Mouse (Mus musculus) left cerebral cortex, adult 9 months (tissue): ENCODE measurements at regions not wholly inside any gene's neighbourhood (a gene's known extent, or its start where the extent isn't known, plus 50 kb on each side); places are given as distances from the start of the nearest gene placed in this dataset.

Source experiments
- DNase-seq, 2 experiments: peaks; one replicate each; pipeline ENCODE4 v3.0.0; 2022; ENCODE audit warnings: low spot score in 2 of 2

GRCm38 (mm10) chr9:93969118-93969517, 568.8 kb downstream of the 1190002N15Rik start:
- no peak for DNase-seq

GRCm38 (mm10) chr9:93955235-93956040, 582.4 kb downstream of the 1190002N15Rik start:
- DNase-seq = no peak

DNA sequence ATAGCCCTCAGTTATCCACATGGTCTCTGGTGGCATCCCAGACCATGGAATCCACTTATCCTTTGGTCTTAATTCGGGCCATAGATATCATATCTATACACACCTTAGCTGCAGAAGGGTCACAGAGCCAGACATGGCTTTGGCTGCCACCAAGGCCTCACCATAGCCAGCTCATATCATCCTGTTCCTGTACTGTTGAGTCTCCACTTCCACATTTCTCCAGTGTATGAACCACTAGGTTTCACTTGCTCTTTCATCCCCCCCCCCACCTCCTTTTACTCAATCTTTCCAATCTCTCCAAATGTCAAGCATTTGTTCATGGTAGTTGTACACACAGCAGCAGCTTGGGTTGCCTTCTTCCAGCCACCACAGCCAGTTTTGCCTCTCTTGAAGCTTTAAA, 589.2 kb downstream of the 1190002N15Rik start:
- no peak for DNase-seq

- DNase-seq = no peak
Measured at GRCm38 (mm10) chr9:93947053-93947452, 590.8 kb downstream of the 1190002N15Rik start.

GRCm38 (mm10) chr9:93940193-93940592, 597.7 kb downstream of the 1190002N15Rik start:
- DNase-seq = no peak

GRCm38 (mm10) chr9:93930684-93931083, 607.2 kb downstream of the 1190002N15Rik start:
- no peak for DNase-seq

GRCm38 (mm10) chr9:93889256-93889655, 648.6 kb downstream of the 1190002N15Rik start:
- no peak for DNase-seq

DNA sequence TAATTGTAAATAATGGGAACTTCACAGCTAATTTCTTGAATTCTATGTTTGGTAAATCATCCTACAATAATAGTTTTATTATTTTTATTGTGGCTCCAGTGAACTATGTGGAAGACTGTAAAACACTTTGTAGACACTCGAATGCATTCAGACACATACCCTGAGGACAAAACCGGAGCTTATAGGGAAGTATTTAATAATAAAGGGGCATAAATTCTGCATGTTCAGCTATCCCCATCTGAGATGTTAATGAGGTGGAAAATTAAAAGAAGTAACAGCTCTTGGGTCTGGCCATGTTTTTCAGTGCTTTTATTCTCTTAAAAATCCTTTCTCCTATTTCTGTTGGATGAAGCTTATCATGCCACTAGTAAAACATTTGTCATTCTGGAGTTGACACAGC, 657.8 kb downstream of the 1190002N15Rik start:
- DNase-seq = no peak

DNA sequence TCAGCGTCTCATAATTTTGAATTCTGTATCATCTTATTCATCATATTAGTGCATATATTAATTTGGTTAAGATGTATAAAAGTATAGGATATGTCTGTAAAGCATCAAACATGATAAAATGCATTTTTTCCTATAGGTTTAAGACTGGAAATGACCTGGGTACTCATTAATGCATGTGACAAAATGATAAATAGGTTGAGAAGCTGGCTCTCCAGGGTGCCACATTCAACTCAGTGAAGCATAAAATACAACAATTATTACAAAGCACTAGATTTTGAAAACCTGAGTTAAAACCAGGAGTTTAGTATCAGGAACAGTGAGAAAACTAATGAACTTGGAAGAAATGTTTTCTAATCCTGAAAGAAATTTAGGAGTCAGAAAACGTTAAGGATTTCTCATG, 658.3 kb downstream of the 1190002N15Rik start:
- no peak for DNase-seq

GRCm38 (mm10) chr9:93870778-93871177, 667.1 kb downstream of the 1190002N15Rik start:
- DNase-seq = no peak

DNA sequence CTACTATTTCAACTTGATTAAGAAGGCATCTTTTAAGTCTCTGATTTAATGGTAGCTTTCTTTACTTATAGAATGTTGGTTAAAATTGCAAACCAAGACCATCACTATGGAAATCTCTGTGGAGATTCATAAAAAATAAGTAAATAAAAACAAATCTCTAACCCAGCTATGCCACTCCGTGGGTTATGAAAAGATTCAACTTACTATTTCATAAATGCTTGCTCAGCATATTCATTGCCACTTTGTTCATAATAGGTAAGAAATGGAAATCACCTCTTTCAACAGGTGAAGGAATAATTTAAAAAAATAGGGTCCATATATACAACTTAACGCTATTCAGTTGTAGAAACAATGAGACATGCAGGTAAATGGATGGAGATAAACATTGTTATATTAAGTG, 679.9 kb downstream of the 1190002N15Rik start:
- DNase-seq = no peak

GRCm38 (mm10) chr9:93846411-93846810, 691.5 kb downstream of the 1190002N15Rik start:
- no peak for DNase-seq

GRCm38 (mm10) chr9:93843869-93844268, 694.0 kb downstream of the 1190002N15Rik start:
- peak in 1 of 2 experiments; percentile 5 for DNase-seq
